Mouse (Mus musculus): ENCODE data around the gene 1700012B09Rik.

Gene 1700012B09Rik

DNA sequence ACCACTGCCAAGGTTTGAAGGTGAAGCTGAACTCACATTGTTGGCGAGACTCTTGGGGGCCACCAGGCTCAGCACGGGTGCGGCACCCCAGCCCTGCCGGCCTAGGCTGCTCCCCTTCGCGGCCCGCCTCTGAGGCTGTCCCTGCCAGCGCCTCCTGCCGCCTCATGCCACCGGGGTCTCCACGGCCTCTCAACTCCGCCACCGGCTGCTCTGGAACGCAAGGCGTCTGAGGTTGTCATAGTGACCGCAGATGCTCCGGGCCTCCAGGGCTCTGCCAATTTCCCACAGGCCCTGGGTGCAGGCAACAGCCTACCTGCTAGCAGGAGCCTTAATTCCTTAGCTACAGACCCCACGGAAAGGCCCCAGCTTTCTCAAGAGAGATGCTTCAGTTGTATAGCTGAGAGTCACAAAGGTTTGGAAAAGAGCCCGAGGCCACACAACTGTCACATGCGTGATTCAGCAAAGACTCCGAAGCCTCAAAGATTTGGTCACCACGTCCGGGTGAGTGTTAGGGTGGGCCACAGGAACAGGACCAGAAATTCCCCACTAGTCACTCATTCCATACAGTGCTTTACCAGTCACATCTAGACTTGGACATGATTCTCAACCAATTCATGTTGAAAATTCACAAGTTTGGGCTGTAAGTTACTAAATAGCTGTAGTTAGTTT, at the start of gene 1700012B09Rik:
Gene 1700012B09Rik, minus strand, starts transcription at position 228 of the 669 bp plus-strand sequence.
- in situ Hi-C loops (cut with MseI, MboI), result no loop called here

DNA sequence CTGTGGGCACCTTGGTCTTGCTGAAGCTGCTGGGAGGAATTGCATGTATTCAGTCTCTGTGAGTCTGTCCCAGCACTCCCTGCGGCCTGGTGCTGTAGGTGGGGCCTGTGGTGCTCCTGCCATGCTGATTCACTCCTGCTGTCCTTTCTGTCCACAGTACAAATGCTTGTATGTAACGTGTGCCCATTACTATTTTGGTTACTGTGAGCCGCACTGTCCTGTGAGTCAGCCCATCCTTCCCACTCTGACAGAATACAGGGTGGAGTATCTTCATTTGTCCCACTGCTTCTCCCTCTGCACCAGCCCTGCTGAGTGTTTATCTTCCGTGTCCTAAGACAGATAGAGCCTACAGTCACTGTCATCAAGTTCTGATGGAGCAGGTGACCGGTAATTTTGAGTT, 39.3 kb upstream of the 1700012B09Rik start:
- in situ Hi-C loops (cut with MseI, MboI), result no loop called here

DNA sequence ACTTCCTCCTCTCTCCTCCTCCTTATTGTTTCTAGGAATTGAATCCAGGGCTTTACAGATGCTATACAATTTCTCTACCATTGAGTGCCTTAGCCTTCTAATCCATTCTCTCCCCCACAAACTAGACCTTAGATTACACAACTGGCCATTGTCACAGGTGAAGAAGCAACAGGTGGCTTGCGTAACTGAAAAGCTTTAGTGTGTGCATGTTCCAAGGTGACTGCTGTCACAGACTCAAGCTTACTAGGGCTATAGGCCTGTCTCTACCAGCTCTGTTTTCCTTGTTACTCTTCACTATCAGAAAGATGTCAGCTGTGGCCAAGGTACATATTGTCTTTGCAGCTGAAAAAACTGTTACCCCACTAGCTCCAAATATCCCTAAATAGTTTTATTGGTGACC, 36.0 kb upstream of the 1700012B09Rik start:
- in situ Hi-C loops (cut with MseI, MboI), result no loop called here

DNA sequence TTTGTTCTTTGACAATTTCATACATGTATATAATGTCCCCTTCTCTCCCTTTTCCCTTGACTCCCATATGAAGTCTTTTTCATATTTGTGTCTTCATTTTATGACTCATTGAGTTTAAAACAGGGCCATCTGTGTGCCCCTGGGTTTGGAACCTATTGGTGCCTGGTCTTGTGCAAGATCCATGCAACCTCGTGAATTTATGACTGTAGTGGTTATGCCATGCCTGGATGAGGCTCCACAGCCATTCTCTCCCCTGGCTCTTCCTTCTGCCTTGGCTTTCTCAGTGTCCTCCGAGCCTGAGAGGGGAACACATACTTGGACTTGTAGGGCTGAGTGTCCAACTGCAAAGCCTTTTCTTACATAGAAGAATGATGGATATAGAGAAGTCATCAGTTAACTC, 34.9 kb upstream of the 1700012B09Rik start:
- in situ Hi-C loops (cut with MseI, MboI), result no loop called here

DNA sequence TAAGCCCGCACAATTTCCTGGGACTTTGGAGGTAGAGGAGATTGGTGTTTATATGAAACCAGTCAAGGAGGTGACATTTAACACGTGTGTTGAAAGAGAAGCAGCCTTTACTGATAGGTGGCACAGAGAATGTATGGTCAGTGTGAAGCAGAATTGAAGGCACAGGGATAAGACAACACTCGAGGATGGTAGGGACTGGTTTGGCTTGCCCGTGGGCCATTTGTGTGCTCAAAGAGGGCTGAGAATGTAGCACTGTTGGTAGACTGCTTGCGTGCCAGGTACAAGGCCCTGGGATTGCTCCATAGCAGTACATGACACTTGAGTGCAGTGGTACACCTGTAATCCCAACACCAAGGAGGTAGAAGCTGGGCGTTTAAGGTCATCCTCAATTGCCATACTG, 16.5 kb upstream of the 1700012B09Rik start:
- in situ Hi-C loops (cut with MseI, MboI), result no loop called here

DNA sequence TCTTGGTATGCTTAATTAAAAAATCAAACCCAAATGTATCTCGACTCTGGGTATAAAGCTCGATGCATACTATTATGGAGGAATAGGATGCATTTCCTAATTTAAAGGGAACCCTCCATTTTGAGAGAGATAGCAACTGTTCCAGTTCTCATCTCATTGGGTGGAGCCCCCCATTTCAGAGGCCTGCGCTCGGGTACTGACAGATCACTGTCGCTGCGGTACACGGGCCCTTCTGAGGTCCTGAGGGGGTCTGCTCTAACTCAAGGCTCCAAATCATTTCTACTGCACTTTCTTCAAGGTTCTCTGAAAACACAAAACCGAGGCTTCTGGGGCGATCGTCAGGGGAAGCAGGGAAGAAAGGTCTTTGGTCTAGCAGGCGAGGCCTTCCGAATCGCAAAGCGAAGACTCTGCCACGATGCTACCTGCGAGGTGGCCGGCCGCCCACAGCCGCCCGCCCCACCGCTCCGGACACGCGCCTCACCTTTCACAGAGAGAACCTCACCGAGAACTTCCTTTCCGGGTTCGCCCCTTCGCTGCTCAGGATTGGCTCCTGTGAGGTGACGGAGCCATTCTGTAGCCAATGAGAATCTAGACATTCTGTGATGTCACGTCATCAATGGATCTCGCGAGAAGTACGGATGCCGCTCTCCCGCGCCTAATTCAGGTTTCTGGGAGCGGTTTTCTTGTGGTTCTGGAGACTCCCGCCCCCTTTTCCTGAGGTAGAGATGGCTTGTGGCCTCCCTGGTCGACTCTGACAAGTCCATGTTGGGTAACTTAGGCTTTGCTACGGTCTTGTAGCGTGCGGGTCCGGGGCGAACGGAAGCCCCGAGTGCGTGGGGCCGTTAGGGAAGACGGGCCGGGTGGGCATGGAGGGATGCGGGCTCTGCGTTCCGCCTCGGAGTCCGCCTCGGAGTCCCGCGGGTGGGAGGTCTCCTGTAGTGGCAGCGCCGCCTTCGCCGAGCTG, 13.5 kb upstream of the 1700012B09Rik start, which contains the start of the genes Mre11a and Ankrd49:
Gene Mre11a, plus strand, starts transcription at position 616 of the 964 bp plus-strand sequence.
Gene Ankrd49, minus strand, starts transcription at position 818 of the 964 bp plus-strand sequence.
- in situ Hi-C loops (cut with MseI, MboI), result no loop called here

DNA sequence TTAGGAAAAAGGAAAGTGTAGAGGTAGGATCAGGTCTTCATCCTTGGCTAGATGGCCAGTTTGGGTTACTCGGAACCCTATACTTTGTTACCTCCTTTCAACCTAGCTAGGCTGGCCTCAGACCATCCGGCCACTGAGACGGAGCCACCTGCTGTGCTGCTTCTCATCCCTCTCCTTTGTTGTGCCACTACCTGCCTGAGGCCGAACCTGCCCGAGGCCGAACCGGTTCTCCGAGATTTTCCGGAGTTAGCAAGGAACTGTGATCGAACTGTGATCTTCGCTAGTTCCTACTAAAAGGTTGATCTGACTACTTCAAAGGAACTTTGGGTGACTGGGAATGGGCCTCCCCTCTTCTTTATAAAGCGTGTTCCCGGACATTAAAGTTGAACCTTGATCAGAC, 7.5 kb upstream of the 1700012B09Rik start:
- in situ Hi-C loops (cut with MseI, MboI), result no loop called here

DNA sequence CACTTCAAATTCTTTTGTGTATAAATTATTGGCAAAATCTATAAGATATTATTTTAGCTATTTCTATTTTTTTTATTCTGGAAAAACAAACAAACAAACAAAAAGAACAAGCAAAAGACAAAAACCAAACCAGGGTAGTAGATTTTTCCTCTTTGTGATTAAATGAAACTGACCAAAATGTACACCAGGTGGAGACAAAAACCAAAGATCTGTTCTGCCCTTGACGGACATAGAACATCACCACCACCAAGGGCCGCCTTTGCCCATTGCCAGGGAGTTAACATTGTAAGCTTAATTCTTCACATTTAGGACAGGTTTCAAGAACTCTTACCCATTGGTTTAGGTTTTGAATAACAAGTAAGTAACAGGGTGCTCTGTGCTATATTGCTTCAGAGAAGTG, 3.0 kb upstream of the 1700012B09Rik start:
- in situ Hi-C loops (cut with MseI, MboI), result no loop called here

DNA sequence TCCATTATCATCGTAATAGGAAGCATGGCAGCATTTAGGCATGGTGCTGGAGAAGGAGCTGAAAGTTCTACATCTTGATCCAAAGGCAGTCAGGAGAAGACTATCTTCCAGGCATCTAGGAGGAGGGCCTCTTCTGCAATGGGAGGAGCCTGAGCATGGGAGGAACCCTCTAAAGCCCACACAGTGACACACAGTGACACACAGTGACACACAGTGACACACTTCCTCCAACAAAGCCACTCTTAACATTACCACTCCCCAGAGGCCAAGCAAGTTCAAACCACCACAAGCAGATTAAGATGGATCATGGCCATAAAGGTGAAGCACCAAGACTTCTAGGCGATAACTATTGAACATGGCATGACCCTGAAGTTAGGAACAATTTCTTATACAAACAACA, 1.2 kb upstream of the 1700012B09Rik start:
- in situ Hi-C loops (cut with MseI, MboI), result no loop called here

DNA sequence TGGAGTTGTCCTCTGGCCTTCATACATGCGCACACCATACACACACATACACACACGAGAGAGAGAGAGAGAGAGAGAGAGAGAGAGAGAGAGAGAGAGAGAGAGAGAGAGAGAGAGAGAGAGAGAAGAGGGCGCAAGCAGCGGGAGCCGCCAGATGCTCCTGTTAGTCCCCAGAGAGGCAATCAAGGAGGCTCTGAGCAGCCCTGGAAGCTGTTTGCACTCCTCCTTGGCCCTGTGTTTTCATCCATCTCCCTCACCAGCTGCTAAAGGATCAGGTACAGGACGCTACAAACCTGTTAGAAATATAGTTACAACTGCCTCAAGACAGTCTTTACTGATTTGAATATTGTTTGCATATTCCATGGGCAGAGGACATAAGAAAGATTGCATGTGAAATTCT, 1.0 kb downstream of the 1700012B09Rik start:
- in situ Hi-C loops (cut with MseI, MboI), result no loop called here

DNA sequence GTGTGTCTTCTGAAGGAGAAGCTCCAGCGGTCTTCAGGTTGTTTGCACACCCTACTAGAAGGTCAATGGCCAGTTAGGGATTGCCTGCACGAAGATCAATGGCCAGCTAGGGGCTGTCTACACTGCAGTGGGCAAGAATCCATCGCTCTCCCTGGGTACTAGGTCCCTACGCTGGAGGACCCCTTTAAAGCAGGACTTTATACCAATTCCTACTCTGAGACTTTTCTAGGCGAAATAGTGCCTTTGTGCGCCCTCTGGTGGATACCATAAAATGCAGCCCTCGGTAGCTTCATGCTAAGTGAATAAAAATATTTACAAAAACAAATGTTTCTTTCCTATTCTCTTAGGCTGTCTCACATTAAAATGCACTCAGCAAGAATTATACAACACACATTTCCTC, 6.1 kb downstream of the 1700012B09Rik start:
- in situ Hi-C loops (cut with MseI, MboI), result no loop called here

DNA sequence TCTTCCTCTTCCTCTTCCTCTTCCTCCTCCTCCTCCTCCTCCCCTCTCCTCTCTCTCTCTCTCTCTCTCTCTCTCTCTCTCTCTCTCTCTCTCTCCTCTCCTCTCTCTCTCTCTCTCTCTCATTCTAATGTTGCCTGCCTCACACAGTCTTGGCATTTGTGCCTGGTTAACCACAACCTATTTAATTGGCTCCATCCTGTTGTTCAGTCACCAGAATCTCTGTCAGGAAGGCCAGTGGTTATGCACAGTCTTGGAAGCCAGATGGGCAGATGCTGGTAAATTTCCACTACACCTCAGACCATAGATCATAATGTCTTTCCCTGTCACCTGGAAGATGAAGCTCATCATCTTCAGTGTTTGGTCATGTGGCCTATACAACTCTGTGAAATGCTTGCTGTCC, 11.6 kb downstream of the 1700012B09Rik start:
- in situ Hi-C loops (cut with MseI, MboI), result no loop called here

DNA sequence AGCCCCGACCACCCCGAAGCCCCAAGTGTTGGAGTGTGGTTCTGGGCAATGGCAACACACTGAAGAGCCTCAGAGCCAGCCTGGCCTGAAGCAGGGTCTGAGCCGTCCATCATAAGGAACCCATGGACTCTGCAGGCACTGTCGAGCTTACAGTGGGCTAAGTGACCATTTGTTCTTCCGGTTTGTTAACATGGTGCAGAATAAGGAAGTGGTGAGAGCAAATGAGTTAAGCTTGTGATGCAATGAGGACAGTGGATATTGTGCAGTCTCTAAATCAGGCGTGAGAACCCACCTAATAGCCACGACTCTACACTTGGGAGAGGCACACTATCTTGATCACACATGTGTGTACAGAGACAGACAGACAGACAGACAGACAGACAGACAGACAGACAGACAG, 12.2 kb downstream of the 1700012B09Rik start:
- in situ Hi-C loops (cut with MseI, MboI), result no loop called here

DNA sequence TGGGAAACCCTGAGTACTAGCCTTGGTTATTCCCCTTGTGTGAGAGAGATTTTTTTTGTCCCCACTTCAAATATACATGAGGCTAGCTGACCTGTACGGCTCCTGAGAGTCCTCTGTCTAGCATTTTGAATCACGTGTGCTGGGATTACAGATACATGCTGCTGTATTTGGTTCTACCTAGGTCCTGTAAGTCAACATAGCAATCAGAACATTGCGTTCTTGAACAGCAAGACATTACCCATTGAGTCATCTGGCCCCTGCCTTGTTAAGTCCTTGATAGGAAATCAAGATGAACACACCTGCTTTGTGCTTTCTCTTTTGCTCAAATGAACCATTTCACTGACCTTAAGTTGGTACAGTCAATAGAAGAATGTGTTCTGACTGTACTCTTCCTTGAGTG, 16.4 kb downstream of the 1700012B09Rik start:
- in situ Hi-C loops (cut with MseI, MboI), result no loop called here

DNA sequence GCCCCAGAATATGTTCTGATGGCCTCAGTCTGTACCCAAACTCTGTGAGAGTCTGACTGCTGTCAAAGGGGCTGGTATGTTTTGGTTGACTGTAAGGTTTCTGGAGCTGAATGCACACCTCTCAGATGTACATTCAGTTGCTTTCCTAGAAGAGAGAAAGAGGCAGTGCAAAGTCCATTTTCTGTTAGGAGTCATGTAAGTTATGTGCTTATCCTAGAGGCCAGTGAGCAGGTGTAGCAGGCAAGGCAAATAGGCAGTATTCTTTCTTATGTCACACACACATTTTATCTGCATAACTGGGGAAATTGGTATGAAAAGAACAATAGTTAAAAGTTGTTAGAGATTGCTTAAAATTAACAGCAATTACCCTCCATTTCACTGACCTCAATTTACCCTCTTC, 16.9 kb downstream of the 1700012B09Rik start:
- in situ Hi-C loops (cut with MseI, MboI), result no loop called here

DNA sequence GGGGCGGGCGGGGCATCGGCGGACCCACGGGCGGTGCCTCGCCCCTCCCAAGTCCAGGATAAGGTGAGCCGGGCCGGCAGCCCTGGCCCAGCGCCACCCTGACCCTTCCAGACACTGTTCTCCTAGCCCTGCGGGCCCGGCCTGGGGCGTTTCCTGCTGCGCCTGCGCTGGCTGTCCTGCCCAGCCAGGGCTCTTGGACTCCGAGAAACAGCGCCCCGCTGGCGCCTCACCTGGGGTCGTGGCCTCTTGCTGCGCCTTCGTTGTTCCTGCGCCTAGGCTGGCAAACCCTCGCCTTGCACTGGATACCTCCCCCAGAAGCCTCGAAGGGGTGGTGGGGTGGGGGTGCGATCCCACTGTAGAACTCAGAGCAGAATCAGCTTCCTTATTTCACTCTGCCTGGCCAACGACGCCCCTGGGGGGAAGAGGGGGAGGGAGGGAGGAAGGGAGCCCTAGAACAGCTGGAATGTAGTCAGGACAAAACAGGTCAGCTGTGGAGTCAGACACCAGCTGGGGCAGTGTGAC, 18.8 kb downstream of the 1700012B09Rik start, which contains the start of gene Fut4:
Gene Fut4, minus strand, starts transcription at position 393 of the 522 bp plus-strand sequence.
- in situ Hi-C loops (cut with MseI, MboI), result no loop called here

DNA sequence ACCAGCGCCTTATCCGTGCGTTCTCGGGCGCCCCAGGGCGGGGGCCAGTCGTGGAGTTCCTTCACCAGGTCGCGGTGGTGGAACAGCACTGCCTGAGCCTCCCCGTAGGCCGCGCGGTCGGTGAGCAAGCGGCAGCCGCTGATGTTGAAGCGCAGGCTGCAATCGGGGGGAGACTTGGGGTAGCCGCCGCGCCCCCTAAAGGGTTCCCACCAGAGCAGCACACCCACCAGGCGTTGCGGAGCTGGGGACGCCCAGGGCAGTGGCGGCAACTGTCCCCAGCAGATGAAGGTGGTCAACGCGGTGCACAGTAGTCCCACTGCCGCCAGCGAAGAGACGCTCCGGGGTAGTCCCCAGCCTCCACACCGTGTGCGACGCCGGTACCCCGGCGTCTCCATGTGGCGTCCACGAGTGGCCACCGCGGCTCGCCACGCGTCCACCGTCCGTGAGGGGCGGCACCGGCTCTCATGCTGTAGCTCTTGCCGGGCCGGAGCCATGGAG, 19.3 kb downstream of the 1700012B09Rik start:
- in situ Hi-C loops (cut with MseI, MboI), result no loop called here

DNA sequence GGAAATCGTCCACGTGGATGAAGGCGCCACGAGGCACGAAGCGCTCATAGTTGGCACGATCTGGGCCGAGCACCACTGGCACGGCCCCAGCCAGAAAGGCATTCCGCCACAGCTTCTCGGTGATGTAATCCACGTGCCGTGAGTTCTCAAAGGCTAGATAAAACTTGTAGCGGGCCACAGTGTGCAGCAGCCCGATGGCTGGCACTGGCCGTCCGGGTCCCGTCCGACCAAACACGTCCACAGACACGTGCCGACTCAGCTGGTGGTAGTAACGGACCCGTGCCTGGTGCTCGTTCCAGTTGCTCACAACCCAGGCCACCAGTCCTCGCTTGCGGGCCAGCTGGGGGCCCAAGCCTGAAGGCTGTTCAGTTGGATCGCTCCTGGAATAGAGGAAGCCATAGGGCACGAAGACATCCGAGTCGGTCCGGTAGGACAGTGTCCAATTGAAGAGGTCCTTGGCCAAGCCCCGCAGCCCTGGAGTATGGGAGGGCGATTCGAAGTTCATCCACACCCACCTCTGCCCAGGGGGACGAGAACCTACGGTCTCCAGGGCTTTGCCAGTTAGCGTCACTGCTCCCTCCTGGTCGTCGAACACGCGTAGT, 19.8 kb downstream of the 1700012B09Rik start:
- in situ Hi-C loops (cut with MseI, MboI), result no loop called here

DNA sequence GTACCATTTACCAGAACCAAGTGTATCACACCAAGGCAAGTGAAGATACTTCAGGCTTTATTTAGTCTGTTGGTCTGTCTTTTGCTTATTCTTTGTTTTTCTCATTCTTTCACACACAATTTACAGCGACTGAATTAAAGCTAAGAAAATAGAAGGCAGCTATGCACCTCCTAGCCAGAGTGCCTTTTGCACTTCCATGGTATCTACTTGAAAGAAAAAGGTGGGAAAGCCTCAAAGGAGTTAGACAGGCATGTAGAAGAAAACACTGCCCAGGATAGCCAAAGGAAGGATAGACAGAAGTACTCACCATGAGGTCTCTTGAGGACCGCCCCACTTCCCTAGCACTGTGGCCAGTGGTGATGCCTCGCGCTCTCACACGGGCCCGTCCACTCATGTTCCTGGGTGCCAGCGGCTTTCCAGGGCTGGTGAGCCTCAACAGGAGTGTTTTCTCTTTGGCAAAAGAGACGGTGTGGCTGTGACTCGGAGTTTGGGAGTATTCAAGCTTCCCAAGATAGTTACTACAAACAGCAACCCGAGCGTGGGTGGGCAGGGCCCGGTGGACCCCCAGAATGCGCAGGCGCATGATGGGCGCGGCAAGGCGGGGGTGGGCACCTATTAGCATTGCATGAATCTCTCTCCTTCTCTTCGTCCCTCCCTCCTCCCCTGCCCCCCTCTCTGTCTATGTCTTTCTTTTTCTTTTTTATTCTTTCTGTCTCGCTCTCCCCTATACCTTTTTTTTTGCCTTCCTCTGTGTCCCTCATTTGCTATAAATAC, 30.5 kb downstream of the 1700012B09Rik start, which contains the start of gene Piwil4:
Gene Piwil4, minus strand, starts transcription at position 583 of the 774 bp plus-strand sequence.
- in situ Hi-C loops (cut with MseI, MboI), result no loop called here

DNA sequence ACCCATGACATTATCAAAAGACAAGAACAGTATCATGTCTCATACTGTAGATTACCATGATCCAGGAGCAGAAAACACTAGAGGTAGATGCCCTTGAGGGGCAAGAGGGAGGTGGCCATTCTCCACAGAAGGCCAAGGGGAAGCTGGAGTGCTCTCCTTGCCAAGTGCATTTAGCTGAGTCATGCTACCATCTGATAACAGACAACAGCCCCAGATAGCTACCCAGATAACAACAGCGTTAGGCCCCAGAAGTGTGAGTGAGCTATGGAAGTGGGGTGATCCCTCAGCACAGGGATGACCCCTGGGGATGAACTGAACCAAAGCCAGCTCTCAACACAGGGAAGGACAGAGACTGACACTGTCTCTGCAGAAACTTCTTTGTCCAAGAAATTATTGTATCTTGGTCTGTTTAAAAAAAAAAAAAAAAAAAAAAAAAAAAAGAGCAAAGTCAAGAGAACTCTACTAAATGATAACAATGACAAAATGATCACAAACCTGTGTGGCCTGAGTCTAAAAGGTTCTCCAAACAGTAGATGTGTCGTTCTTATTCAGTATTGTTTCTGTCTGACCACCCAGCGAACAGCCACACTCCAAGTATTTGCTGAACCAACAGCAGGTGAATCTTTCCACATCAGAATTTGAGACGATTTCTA, 31.2 kb downstream of the 1700012B09Rik start:
- in situ Hi-C loops (cut with MseI, MboI), result no loop called here
